In genomic region chr17:50373496-50374141, GRCm38 (mm10) we compare ENCODE assay signal across 30 mouse cellular contexts.
DNase-seq lines count a peak whose midpoint lies in the region; ATAC-seq lines count a peak whose summit lies in the region.
"Had no signal": no experiment of that assay in that cellular context is flagged by ENCODE, and none has a peak within 500 bp of the region (broad histone marks: within the 10 kb centered on the region; RNA-seq: fewer than 3 reads in every experiment).

No protein-coding gene starts in this region.

- H3K27ac ChIP-seq in forebrain, embryonic 14.5 days (ENCODE audit: low read depth, low read length), result no peak overlapping the region
- no peak overlapping the region for H3K27ac ChIP-seq in forebrain, embryonic 10.5 days
- H3K27ac ChIP-seq: embryonic facial prominence, embryonic 10.5 days; embryonic facial prominence, embryonic 13.5 days; forebrain, embryonic 13.5 days; gastrocnemius, adult 2 months; heart, adult 2 months; heart, embryonic 10.5 days; heart, embryonic 13.5 days; hindbrain, embryonic 12.5 days; hindbrain, embryonic 15.5 days; kidney, embryonic 15.5 days had no signal

- no peaks in the 10 kb centered on the region for H3K36me3 ChIP-seq in forebrain, embryonic 14.5 days (ENCODE audit: control insufficient read depth, insufficient read depth, low read length)
- no peaks in the 10 kb centered on the region for H3K36me3 ChIP-seq in forebrain, embryonic 10.5 days (replicated peaks)
- H3K36me3 ChIP-seq: embryonic facial prominence, embryonic 10.5 days; embryonic facial prominence, embryonic 13.5 days; G1E; heart, embryonic 10.5 days; heart, embryonic 13.5 days; hindbrain, embryonic 12.5 days; hindbrain, embryonic 15.5 days; kidney, embryonic 15.5 days had no signal

- no peak overlapping the region for H3K4me2 ChIP-seq in forebrain, embryonic 14.5 days (ENCODE audit: low read length)
- H3K4me2 ChIP-seq: embryonic facial prominence, embryonic 13.5 days; forebrain, embryonic 13.5 days; heart, embryonic 13.5 days; hindbrain, embryonic 12.5 days; hindbrain, embryonic 15.5 days; kidney, embryonic 15.5 days had no signal

- ATAC-seq in forebrain, embryonic 14.5 days, result no peak
- ATAC-seq: forebrain, embryonic 13.5 days; forebrain, postnatal 0 days; intestine, postnatal 0 days; Patski had no signal

- H3K4me1 ChIP-seq in forebrain, embryonic 14.5 days (ENCODE audit: control insufficient read depth, insufficient read depth, low read length), result no peaks in the 10 kb centered on the region
- H3K4me1 ChIP-seq in forebrain, embryonic 10.5 days, result no peaks in the 10 kb centered on the region
- H3K4me1 ChIP-seq: embryonic facial prominence, embryonic 10.5 days; embryonic facial prominence, embryonic 13.5 days; forebrain, embryonic 13.5 days; heart, embryonic 10.5 days; heart, embryonic 13.5 days; hindbrain, embryonic 12.5 days; hindbrain, embryonic 15.5 days; kidney, embryonic 15.5 days had no signal

- H3K9ac ChIP-seq in forebrain, embryonic 14.5 days (ENCODE audit: low read length), result no peak overlapping the region
- H3K9ac ChIP-seq: embryonic facial prominence, embryonic 13.5 days; forebrain, embryonic 13.5 days; forebrain, postnatal 0 days; heart, embryonic 13.5 days; hindbrain, embryonic 12.5 days; hindbrain, embryonic 15.5 days; kidney, embryonic 15.5 days had no signal

- H3K4me3 ChIP-seq in forebrain, embryonic 14.5 days (ENCODE audit: low read depth, low read length), result no peak overlapping the region
- no peak overlapping the region for H3K4me3 ChIP-seq in forebrain, embryonic 10.5 days
- H3K4me3 ChIP-seq: embryonic facial prominence, embryonic 10.5 days; embryonic facial prominence, embryonic 13.5 days; erythroblast, embryonic 14.5 days; forebrain, embryonic 13.5 days; gastrocnemius, adult 2 months; heart, adult 2 months; heart, embryonic 10.5 days; heart, embryonic 13.5 days; hindbrain, embryonic 12.5 days; hindbrain, embryonic 15.5 days; kidney, embryonic 15.5 days had no signal

- peak; percentile 21 for DNase-seq in cerebellum, adult 11-12 months
- no peak for DNase-seq in cerebellum, postnatal 4 days (ENCODE audit: low spot score in 2 of 2)
- DNase-seq in brain, adult 2 months (ENCODE audit: low read depth, low spot score), result peak; percentile 35
- DNase-seq in cerebellum, adult 9-10 months, result peak; percentile 35
- DNase-seq in cerebellum, postnatal 14 days, result peak; percentile 58 to 81
- DNase-seq in spleen, postnatal 10 days (ENCODE audit: low spot score in 2 of 2), result no peak
- no peak for DNase-seq in forebrain, embryonic 14.5 days (ENCODE audit: low spot score)
- DNase-seq in forebrain, embryonic 10.5 days (ENCODE audit: extremely low spot score, low spot score), result no peak
- DNase-seq: adrenal gland, postnatal 10 days; adrenal gland, postnatal 36 days; B cell, adult 2 months; embryo, embryonic 11 days; forebrain, postnatal 0 days; gastrocnemius, adult 2 months; gastrocnemius, postnatal 25 days; heart, adult 2 months; kidney, adult 2 months had no signal

- H3K27me3 ChIP-seq in forebrain, embryonic 14.5 days (replicated peaks; ENCODE audit: control insufficient read depth, insufficient read depth, low read length), result no peaks in the 10 kb centered on the region
- no peaks in the 10 kb centered on the region for H3K27me3 ChIP-seq in forebrain, embryonic 10.5 days (ENCODE audit: poor library complexity, severe bottlenecking)
- H3K27me3 ChIP-seq: CH12.LX; embryonic facial prominence, embryonic 13.5 days; forebrain, embryonic 13.5 days; heart, embryonic 13.5 days; hindbrain, embryonic 12.5 days; hindbrain, embryonic 15.5 days; kidney, embryonic 15.5 days had no signal

- 83% methylated on average over 5 of the region's 5 CpGs for WGBS in forebrain, embryonic 14.5 days
- WGBS in forebrain, embryonic 10.5 days, result 76% methylated on average over 5 of the region's 5 CpGs

- H3K9me3 ChIP-seq in forebrain, embryonic 14.5 days (replicated peaks; ENCODE audit: control insufficient read depth, low read length), result no peaks in the 10 kb centered on the region
- H3K9me3 ChIP-seq in forebrain, embryonic 10.5 days, result no peaks in the 10 kb centered on the region
- H3K9me3 ChIP-seq: embryonic facial prominence, embryonic 10.5 days; embryonic facial prominence, embryonic 13.5 days; forebrain, embryonic 13.5 days; heart, embryonic 10.5 days; heart, embryonic 13.5 days; hindbrain, embryonic 12.5 days; hindbrain, embryonic 15.5 days; kidney, embryonic 15.5 days had no signal

Comparison
In these comparisons a context has a peak if more than half of its experiments do, and no peak if none do; other contexts are left out.
1. DNase-seq: peak in cerebellum, adult 11-12 months (single experiment), brain, adult 2 months (single experiment), cerebellum, adult 9-10 months (single experiment) and cerebellum, postnatal 14 days (2 of 2); none in cerebellum, postnatal 4 days (0 of 2), spleen, postnatal 10 days (0 of 2), forebrain, embryonic 14.5 days (single experiment) and forebrain, embryonic 10.5 days (single experiment).